Mouse (Mus musculus): Measurements from ENCODE around the gene Serpinb9g.
A peak's percentile ranks its signal among the peaks of the same experiment; 100 is the strongest.

- no peak for TF ChIP-seq HCFC1 (IDR thresholded peaks at IDR 0.05; ENCODE audit: low read depth, low read length)
- no peak for TF ChIP-seq SIN3A (IDR thresholded peaks at IDR 0.05; ENCODE audit: low read length)
- TF ChIP-seq POLR2A (IDR thresholded peaks at IDR 0.05; ENCODE audit: control insufficient read depth in 1 of 2, insufficient read depth in 1 of 2, low read depth in 1 of 2, low read length in 2 of 2, poor library complexity in 1 of 2) = no peak
- TF ChIP-seq NELFE (IDR thresholded peaks at IDR 0.05; ENCODE audit: low read depth, low read length) = no peak
- no peak for TF ChIP-seq USF1 (IDR thresholded peaks at IDR 0.05; ENCODE audit: low read depth, low read length)
- peak; percentile 27; the same call in 1 of the 2 replicates for TF ChIP-seq TAL1 (IDR thresholded peaks at IDR 0.05; ENCODE audit: low read length)
- no peak for TF ChIP-seq GABPA (IDR thresholded peaks at IDR 0.05; ENCODE audit: low read depth, low read length)
Observed at GRCm38 (mm10) chr13:33532814-33533213, 48.2 kb downstream of the Serpinb9g start.
